Mouse (Mus musculus): Measurements from ENCODE around the gene Drap1.

Gene Drap1

DNA sequence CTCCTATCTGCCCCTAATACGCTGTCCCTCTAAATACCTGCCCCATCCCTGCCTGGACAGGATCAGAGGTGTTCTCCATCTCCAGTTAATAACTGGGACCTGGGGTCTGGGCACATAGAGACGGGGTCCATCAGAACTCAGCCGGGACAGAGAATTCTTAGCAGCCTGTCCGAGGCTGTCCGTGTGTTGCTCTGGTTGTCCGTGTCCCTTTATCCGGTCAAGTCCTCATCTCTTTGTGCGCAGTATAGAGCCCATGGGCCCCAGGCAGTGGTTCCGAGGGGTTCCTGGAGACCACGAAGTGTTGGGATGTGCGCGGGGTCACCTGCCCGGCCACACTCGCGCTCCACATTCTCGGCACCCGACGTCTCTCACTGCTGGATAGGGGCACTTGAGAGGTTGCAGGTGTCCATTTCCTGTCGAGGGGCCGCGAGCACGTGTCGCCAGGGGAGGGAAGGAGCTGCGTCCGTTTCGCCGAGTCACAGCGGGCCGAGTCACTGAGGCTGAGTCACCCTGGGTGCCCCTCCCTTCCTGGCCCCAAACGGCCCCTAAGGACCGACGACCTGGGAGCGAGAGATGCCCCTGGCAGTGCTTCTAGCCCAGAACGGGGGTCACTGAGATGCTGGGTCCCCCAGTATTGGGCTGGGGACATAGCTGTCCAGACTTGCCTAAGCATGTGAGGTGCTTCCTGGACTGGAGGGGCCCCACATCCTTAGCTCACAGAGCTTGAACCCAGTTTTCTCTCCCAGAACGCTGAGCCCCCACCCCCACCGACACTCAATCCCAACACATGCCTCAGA is 23.8 kb upstream of the Drap1 start:
- no peak for DNase-seq

DNA sequence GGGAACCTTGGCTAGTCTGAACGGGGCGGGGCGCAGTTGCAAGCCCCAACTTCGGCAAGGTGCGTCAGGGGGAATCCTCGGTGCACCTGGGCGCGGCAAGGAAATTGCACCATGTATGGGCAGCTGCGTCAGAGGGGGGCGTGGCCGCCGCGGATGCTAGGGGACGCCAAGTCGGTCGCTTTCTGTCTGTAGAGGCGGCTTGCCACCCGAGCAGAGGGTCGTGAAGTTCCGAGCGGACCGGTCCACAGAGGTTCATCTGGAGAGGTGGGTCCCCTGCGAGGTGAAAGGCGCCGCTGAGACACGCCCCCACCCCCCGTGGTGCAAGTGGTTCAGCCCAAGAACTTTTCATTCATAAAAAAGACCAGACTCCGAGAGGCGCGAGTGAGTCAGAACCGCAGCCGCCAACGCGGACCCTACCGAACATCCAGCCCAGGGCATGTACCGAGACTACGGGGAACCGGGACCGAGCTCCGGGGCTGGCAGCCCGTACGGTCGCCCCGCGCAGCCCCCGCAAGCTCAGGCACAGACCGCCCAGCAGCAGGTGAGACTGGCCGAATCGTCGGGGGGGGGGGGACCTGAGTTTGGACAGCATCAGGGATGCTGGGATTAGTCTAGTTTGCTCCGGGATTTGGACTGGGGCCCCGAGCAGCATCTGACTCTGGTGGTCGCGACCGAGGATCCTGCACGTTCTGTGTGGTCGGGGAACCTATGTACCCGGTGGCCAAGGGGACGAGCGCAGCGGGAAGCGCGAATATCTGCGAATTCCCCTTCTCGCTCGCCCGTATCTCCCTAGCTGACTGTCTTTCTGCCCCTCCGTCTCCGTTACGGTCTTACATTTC is 23.0 kb upstream of the Drap1 start, which contains the start of gene Fosl1:
Gene Fosl1 (plus strand): TSS at position 33 of the 839 bp plus-strand sequence.
- DNase-seq, result peak; percentile 57

DNA sequence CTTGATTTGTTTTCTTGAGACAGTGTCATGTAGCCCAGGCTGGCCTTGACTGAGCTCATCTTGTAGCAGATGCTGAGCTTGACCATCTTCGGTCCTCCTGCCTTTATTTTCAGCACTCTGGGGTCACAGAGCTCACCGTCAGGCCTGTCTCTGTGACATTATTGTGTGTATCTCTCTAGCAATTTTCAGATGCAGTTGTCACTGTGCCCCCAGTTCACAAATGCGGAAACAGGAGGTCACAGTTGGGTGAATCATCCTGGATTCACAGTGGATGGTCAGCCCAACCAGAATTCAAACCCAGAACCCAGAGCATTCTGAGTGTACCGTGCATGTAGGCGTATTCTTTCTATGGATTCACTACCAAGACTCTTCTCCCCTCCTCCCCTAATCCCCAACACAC is 21.0 kb upstream of the Drap1 start:
- DNase-seq, result no peak

DNA sequence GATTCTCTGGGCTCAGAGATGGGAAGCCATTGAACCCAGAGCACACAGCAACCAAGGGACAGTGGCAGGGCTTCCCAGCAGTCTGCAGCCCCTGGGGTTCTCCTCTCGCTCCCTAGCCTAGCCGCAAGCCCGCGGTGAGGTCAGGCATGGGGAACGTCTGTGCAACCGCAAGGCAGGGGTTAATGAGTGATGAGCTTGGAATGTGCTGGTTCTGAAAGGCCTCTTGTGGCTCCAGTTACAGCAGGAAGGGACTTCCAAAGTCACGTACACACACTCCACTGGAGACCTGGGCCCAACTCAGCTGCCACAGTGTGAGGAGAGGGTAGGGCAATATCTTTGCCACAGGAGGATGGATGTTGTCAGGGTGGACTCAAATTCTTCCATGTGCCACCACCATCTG is 20.2 kb upstream of the Drap1 start:
- DNase-seq, result no peak

DNA sequence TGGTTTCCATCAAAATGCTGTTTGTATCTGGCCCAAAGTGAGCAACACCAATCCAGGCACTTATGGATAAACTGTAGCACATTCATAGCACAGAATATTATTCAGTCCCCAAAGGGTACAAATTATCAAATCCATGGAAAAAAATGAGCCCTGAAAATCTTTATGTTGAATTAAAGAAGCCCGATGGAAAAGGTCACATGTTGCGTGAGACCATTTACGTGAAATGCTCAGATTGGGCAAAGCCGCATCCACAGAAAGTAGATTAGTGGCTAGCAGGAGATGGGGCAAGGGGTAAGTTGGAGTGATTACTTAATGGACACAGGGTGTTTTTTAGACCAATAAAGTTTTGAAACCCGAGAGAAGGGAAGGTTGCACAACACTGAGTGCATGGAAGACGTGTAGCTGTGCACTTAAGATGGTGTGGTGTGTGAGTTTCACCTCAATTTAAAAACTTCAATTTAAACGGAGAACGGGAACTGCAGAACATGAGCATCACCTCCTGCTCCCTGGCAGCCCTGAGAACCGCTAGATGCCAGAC is 19.7 kb upstream of the Drap1 start:
- no peak for DNase-seq

DNA sequence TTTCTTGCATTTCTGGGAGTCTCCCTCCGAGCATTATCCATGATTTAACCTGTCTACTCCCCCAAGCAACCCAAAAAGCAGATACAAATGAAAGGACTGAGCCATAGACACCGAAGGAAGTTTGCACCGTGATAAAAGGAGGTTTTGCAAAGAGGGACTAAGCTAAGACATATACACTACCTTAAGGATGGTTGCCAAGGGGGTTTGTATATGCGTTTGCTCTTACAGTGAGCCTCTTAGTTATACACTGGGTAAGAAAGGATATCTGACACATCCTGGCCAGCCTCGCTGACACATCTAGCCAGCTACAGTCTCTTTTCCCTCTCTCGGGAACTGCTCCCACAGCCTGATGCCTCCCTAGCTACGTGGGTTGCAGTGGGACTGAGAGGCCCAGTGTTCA is 9.2 kb upstream of the Drap1 start:
- no peak for DNase-seq

DNA sequence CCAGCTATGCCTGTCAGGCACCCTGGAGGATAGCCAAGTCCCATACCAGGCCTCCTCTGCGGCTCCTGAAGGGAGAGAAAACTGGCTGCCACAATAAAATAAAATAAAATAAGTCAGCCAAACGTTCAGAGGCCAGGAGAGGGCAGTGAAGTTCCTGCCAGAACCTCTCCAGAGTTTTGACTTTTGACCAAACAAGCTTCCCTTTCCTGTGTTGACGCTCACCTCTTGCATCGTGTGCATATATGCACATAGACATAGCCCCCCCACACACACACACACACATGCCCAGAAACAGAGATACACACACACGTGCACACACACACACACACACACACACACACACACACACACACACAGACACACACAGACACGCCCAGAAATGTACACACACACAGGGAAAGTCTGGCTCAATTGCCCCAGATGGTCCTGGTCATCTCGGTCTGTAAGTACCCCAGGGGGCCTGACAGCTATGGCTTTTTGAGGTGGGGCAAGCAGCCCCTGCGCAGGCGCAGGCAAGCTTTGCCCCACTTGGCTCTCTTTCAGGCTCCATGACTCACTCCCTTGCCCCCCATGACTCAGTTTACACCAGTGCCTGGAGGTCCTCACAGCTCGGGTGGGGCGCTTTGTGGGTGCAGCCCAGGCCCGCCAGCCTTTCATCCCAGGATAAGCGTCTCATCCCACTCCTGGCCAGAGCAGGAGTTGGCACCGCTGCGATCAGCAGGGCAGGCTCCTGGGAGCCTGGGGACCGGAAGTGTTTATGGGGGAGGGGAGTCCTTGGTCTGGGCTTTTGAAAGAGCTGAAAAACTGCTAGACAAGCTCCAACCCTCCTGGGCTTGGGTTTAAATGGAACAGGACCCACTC is 8.4 kb upstream of the Drap1 start:
- peak; percentile 37 for DNase-seq

DNA sequence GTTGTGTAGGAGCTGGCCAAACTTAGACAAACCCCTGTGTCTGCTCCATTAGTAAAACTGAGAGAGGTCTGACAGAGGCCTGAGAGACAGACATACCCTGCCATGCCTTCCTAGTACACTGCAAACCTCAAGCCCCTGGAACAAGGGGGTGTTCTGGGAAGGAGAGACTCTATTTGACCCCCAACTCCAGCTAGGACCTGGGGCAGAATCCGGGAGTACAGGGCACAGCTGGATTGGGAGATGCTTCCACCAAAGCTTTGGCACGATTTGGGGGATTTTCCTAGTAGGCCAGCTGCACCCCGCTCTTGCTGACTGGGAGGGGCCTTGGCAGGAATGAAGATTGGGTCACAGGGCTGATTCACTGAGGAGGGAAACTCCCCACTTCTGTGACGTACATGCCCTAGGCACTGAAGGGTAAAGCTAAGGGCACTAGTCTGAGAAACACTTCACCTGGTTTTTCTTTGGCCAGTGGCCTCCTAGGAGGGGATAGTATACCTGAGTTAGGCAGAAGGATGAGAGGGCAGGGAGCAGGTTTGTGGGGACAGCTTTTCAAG is 7.2 kb upstream of the Drap1 start:
- DNase-seq, result no peak

DNA sequence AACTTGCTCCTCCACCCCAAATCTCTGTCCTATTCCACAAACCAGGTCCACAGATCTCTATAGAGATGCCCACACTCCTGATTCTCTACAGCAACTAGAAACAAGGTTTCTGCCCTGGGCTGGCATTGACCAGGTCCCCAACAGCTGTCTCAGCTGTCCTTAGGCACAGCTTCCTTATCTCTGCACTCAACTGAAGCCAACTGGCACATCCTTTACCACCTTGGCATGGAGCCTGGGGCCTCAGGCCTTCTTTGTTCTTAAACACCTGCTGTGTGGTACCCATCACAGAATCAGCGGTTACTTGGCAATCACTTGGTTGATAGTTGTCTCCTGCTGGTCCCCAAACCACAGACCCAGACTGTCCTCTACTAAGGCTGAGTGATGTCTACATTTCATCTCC is 5.6 kb upstream of the Drap1 start:
- DNase-seq, result no peak

DNA sequence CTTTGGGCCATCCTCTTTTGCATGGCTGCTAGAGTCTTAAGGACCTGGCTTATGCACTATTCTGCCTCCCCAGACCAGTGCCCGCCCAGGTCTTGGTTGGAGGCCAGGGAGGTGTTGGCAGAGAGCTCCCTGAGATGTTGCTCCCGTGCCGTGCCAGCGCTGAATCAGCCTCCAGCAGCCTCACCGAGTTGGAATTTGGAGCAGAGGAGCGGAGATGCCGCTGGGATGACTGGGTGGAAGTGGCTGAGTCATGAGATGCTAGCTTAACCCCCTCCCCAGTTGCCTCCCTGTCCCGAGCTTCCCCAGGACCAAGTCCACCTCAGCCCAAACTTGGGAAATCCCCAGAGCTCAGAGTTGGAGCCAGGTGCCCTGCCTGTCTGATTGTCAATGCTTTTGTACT is 5.0 kb upstream of the Drap1 start:
- peak; percentile 61 for DNase-seq

DNA sequence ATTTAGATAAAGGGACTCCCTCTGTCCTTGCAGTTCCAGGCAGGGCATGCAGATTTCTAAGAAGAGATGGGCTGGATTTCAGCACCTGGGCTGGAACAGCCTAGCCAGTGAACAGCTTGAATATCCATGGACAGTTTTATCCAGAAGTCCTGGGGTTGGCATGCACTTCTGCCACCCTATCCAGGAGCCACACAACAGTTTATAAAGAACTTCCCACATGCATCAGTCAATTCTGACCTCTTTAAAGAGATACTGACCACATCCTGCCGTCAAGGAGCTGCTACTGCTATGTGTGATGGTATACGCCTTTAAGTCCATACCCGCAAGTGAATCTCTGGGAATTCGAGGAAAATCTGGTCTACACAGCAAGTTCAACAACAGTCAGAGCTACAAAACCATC is 4.4 kb upstream of the Drap1 start:
- no peak for DNase-seq

DNA sequence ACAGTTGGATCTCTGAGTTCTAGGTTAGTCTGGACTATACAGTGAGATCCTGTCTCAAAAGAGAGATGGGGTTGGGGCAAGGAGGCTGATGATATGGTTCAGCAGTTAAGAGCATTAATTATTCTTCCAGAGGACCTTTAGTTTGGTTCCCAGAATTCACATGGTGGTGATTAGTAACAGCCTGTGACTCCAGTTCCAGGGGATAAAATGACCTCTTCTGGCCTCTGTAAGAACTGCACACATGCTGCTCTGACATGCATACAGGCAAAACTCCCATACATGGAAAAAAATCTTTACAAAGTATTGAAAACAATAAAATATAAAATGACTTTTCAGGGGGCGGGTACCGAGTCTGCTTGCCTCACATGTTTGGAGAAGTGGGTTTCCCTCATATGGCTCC is 3.3 kb upstream of the Drap1 start:
- DNase-seq, result no peak

DNA sequence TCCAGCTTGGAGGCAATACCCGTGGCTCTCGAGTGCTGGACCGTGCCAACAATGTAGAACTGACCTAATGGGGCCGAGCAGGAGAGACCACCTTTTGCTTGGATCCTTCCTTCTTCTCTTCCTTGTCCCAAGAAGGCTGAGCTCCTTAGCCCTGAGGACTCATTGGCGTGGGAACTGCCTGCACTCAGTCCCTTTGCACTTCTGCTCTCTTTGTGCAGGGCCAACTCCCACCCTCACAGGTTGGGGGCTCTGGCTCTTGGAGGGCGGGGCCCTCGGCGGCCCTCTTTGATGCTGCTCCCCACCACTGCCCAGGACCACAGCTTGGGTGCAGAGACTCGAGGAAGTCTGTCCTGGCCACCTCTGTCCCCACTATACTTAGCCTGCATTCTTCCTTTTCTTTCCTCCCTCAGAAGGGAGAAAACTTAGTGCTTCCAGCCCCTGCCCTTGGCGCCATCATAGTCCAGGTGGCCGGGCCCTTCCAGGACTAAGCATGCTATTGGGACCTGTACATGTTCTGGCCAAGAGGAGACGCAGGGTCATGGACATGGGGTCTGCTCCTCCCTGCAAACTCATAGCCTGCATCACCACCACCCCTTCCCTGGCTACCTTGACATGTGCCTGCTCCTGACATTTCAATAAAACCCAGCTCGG is 2.0 kb upstream of the Drap1 start:
- no peak for DNase-seq

DNA sequence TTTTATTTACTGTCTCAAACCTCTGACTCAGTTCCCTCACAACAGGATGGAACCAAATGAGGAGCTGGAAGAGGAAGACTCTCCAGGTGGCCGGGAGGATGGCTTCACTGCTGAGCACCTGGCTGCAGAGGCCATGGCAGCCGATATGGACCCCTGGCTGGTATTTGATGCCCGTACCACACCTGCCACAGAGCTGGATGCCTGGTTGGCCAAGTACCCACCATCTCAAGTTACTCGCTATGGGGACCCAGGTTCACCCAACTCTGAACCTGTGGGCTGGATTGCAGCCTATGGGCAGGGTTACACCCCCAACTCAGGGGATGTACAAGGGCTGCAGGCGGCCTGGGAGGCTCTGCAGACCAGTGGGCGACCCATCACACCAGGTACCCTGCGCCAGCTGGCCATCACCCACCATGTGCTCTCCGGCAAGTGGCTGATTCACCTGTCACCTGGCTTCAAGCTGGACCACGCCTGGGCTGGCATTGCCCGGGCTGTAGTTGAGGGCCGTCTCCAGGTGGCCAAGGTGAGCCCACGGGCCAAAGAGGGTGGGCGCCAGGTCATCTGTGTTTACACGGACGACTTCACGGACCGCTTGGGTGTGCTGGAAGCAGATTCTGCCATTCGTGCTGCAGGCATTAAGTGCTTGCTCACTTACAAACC is 1.3 kb upstream of the Drap1 start:
- peak; percentile 50 for DNase-seq

DNA sequence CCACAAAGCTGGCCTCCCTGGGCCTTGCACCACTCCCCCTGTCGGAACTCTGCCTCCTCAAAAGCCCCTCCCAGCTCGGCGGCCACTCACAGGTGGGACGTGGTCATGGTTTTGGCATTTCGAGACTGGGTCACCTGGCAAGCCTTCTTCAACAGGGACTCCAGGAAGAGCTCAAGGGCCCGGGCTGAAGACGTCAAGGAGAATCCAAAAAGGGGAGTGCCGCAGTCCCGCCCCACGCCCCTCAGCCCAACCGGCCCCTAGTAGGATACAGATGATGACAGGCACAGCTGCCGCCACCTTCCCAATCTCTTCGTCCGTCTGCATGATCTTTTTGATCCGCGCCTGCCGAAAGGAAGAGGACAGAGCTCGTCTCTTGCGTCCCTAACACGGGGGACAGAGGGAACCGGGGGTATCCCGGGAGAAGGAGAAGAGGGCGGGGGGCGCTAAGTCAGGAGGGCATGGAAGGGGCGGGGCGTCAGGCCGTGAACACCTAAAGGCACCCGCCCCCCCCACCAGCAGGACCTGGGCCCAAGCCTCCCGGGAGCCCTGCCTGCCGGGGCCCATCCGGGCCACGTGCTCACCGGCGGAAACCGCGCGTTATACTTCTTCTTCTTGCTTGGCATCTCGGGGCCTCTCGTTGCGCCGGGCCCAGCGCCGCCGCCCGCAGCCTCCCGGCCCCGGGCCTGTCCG is 542 bp downstream of the Drap1 start:
- DNase-seq, result peak; percentile 79

DNA sequence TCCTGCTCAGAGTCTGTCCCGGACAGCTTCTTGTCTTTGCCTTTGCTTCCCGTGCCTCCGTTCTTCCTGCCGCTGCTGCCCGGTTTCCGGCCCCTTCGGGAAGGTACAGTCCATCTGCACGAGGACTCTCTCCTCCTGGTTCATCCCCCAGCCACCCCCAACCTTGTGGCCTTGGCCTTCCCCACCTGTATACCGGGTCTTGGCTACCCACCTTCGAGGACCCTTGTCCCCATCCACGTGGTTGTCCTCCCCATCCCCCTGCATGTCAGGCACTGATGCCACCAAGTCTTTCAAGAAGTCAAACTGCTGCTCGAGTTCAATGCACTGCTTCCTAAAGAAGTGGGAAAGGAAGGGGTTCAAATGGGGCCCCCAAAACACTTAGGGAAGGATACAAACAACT is 1.2 kb downstream of the Drap1 start:
- peak; percentile 37 for DNase-seq

DNA sequence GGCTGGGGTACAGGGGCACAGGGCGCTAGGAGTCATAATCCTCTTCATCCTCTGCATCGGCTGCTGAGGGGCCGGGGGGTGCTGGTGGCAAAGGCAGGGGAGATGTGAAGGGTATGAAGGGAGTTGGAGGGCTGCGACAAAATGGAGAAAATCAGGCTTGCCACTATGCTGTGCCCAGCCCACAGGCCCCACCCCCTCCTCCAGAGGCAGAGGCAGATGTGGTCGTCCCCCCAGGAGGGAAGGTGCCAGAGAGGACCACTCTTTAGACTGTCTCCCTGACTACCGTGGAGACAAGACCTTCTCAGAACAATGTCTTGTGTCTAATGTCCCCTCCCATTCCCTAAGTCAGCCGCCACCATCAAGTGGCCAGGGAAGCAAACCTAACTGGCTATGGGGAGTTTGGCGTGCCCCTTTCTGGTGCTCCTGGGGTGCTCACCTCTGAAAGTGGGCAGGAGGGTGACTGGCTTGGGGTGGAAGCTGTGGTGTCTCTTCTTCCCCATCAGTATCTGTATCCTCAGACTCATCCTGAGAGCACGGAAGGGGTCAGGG is 1.8 kb downstream of the Drap1 start:
- peak; percentile 31 for DNase-seq

DNA sequence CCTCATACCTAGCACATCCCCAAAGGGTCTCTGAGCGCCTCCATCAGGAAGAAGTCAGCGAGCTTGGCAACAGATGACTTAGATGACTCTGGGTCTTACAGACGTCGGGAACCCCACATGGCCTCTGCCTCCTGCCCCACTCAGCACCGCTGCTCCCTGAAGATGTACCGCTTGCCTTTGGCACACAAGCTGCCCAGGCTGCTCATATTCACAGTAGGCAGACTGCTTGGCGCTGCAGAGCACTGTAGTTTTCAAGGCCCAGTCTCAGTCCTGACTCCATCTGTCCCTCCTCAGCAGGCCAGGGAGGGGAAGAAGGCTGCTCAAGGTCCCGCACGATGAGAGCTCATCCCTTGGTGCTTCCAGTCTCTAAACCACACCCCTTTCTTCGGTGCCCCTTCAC is 2.5 kb downstream of the Drap1 start:
- peak; percentile 38 for DNase-seq

DNA sequence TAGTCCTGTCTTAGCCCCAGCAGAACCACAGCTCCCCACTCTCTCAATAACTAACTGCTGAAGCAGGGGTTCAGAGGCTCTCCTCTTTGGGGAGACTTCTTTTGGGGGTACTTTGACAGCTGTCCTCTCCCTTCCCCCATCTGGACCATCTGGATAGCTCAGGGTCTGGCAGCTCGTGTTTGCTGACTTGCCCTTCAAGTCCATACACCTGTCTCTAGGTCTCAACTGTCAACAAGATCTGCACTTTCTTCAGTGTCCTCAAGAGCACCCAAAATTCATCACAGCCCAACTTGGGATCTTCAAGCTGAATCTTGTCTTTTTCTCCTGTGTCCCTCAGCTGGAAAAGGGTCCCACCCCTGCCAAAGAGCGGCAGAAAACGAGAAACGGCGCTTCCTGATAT is 3.0 kb downstream of the Drap1 start:
- DNase-seq, result no peak

DNA sequence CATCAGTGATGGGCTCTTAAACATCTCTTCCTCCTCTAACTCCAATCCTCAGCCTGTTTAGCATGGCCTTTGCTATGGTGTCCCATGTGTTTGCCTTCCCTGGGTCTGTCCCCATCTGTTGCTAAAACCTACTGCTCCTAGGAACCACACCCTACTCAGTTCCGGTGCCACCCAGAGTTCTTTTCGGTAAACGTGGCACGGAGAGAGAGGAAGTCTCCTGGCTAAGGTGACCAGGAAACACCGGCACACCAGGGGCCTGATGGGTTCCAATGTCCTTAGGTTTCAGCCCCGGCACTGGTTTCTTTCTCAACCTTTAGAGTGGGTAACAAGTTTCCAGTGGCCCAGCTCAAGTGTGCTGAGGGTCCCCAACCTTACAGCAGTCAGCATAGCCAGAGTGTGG is 4.2 kb downstream of the Drap1 start:
- DNase-seq, result no peak

DNA sequence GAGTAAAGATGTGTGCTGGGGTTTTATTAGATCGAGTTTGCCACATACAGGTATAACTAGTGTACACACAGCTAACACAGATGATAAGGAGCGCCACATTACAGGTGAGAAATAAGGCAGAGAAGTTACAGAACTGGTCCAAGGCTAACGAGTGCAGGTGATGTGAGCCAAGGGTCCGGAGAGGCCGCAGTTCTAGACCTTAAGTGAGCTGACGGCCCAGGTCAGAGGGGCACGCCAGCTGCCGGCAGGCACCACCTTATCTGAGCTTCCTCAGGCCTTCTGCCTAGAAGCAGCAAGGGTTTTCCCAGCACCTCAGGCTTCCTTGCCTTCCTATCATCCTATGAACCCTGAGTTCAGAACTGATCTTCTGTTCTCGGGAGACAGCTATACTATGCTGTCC is 5.1 kb downstream of the Drap1 start:
- no peak for DNase-seq

All from cerebellum, adult 11 months (tissue).